25 mouse cellular contexts compared by ENCODE assay signal in genomic region chr13:111987420-111987819, GRCm38 (mm10).
A peak's percentile ranks its signal among the peaks of the same experiment; 100 is the strongest.
DNase-seq lines count a peak whose midpoint lies in the region; ATAC-seq and TF ChIP-seq lines count a peak whose summit lies in the region.
"Had no signal": no experiment of that assay in that cellular context is flagged by ENCODE, and none has a peak within 500 bp of the region (broad histone marks: within the 10 kb centered on the region; RNA-seq: fewer than 3 reads in every experiment).

No protein-coding gene starts in this region.

- H3K9ac ChIP-seq in liver, embryonic 11.5 days (ENCODE audit: low read depth, low read length) = no peak overlapping the region
- no peak overlapping the region for H3K9ac ChIP-seq in liver, embryonic 12.5 days
- no peak overlapping the region for H3K9ac ChIP-seq in liver, postnatal 0 days (replicated peaks)
- H3K9ac ChIP-seq: embryonic facial prominence, embryonic 15.5 days; hindbrain, embryonic 13.5 days; midbrain, embryonic 15.5 days; neural tube, embryonic 15.5 days had no signal

- no peaks in the 10 kb centered on the region for H3K36me3 ChIP-seq in liver, embryonic 11.5 days (ENCODE audit: control insufficient read depth, insufficient read depth, low read length)
- H3K36me3 ChIP-seq in liver, embryonic 12.5 days = no peaks in the 10 kb centered on the region
- no peaks in the 10 kb centered on the region for H3K36me3 ChIP-seq in liver, postnatal 0 days (replicated peaks; ENCODE audit: insufficient read depth, low read length)
- H3K36me3 ChIP-seq in midbrain, embryonic 10.5 days = no peaks in the 10 kb centered on the region
- H3K36me3 ChIP-seq: embryonic facial prominence, embryonic 10.5 days; embryonic facial prominence, embryonic 15.5 days; hindbrain, embryonic 13.5 days; midbrain, embryonic 15.5 days; neural tube, embryonic 15.5 days had no signal

- intact Hi-C loops in heart, postnatal 10 days (cut with DNase I) = no loop called here
- intact Hi-C loops in heart, postnatal 25 days (cut with DNase I) = no loop called here

- H3K27me3 ChIP-seq in liver, embryonic 11.5 days (replicated peaks; ENCODE audit: control insufficient read depth, insufficient read depth, low read length) = 0 out of 2 replicates have a peak, but pooled peaks cover 4% of the 10 kb centered on the region
- H3K27me3 ChIP-seq in liver, embryonic 12.5 days (replicated peaks) = peaks cover 37% of the 10 kb centered on the region
- no peaks in the 10 kb centered on the region for H3K27me3 ChIP-seq in liver, postnatal 0 days (ENCODE audit: insufficient read depth, low read length)
- peaks cover 8% of the 10 kb centered on the region; the same call in 1 of the 2 replicates for H3K27me3 ChIP-seq in midbrain, embryonic 10.5 days (ENCODE audit: low read depth, poor library complexity, severe bottlenecking)
- H3K27me3 ChIP-seq: embryonic facial prominence, embryonic 15.5 days; midbrain, embryonic 15.5 days; neural tube, embryonic 15.5 days had no signal

- no peaks in the 10 kb centered on the region for H3K9me3 ChIP-seq in liver, embryonic 11.5 days (ENCODE audit: control insufficient read depth, low read length)
- H3K9me3 ChIP-seq in liver, embryonic 12.5 days (replicated peaks) = no peaks in the 10 kb centered on the region
- H3K9me3 ChIP-seq in liver, postnatal 0 days (ENCODE audit: low read length) = no peaks in the 10 kb centered on the region
- H3K9me3 ChIP-seq in midbrain, embryonic 10.5 days (replicated peaks) = no peaks in the 10 kb centered on the region
- H3K9me3 ChIP-seq: embryonic facial prominence, embryonic 10.5 days; embryonic facial prominence, embryonic 15.5 days; hindbrain, embryonic 13.5 days; midbrain, embryonic 15.5 days; neural tube, embryonic 15.5 days had no signal

- no peak for DNase-seq in liver, embryonic 11.5 days (ENCODE audit: low spot score)
- DNase-seq in liver = no peak
- DNase-seq in liver, postnatal 0 days = no peak
- DNase-seq in heart, postnatal 10 days = no peak
- no peak for DNase-seq in heart, postnatal 25 days (ENCODE audit: low spot score)
- no peak for DNase-seq in midbrain, embryonic 10.5 days (ENCODE audit: low spot score)
- DNase-seq: adrenal gland, postnatal 25 days; cerebellum, adult 8-10 months; cerebellum, postnatal 25 days; heart, postnatal 4 days; kidney, adult 9 months; kidney, postnatal 14 days; layer of hippocampus, adult 9-11 months; lung, postnatal 4 days; retina, postnatal 1 day; right cerebral cortex, postnatal 25 days had no signal

- peak; percentile 89 for TF ChIP-seq EP300 in liver, postnatal 0 days (IDR thresholded peaks at IDR 0.05; ENCODE audit: low read depth)

- TF ChIP-seq CTCF in liver, postnatal 0 days (IDR thresholded peaks at IDR 0.05; ENCODE audit: low read depth) = no peak

- WGBS in liver, embryonic 11.5 days = 80% methylated on average over 3 of the region's 3 CpGs
- WGBS in liver, embryonic 12.5 days (ENCODE audit: insufficient replicate concordance) = 57% methylated on average over 3 of the region's 3 CpGs
- 70% methylated on average over 3 of the region's 3 CpGs for WGBS in liver, postnatal 0 days (ENCODE audit: insufficient replicate concordance)
- WGBS in midbrain, embryonic 10.5 days = 95% methylated on average over 3 of the region's 3 CpGs

- ATAC-seq in liver, embryonic 11.5 days (replicated peaks; ENCODE audit: low FRiP score) = peak; percentile 77
- ATAC-seq in liver, embryonic 12.5 days = peak; percentile 84
- ATAC-seq in liver, postnatal 0 days = peak; percentile 55
- ATAC-seq: forebrain, embryonic 16.5 days; intestine, embryonic 16.5 days; lung, postnatal 0 days; midbrain, embryonic 15.5 days had no signal

- no peak overlapping the region for H3K27ac ChIP-seq in liver, embryonic 11.5 days (ENCODE audit: low read depth, low read length)
- H3K27ac ChIP-seq in liver, embryonic 12.5 days = peak overlapping the region; percentile 58; the same call in 1 of the 2 replicates
- no peak overlapping the region; the same call in 1 of the 2 replicates for H3K27ac ChIP-seq in liver, postnatal 0 days (ENCODE audit: low read depth)
- H3K27ac ChIP-seq in midbrain, embryonic 10.5 days (replicated peaks) = no peak overlapping the region
- H3K27ac ChIP-seq: embryonic facial prominence, embryonic 15.5 days; hindbrain, embryonic 13.5 days; midbrain, embryonic 15.5 days; neural tube, embryonic 15.5 days had no signal

- H3K4me1 ChIP-seq in liver, embryonic 11.5 days (replicated peaks; ENCODE audit: control insufficient read depth, insufficient read depth, low read length) = peaks cover 5% of the 10 kb centered on the region; the same call in 1 of the 2 replicates
- H3K4me1 ChIP-seq in liver, embryonic 12.5 days = peaks cover 32% of the 10 kb centered on the region
- peaks cover 27% of the 10 kb centered on the region for H3K4me1 ChIP-seq in liver, postnatal 0 days (ENCODE audit: insufficient read depth)
- H3K4me1 ChIP-seq in midbrain, embryonic 10.5 days = peaks cover 22% of the 10 kb centered on the region
- H3K4me1 ChIP-seq: embryonic facial prominence, embryonic 15.5 days had no signal

- no peak overlapping the region for H3K4me3 ChIP-seq in liver, embryonic 11.5 days (ENCODE audit: low read depth, low read length)
- no peak overlapping the region for H3K4me3 ChIP-seq in liver, embryonic 12.5 days
- no peak overlapping the region for H3K4me3 ChIP-seq in liver, postnatal 0 days (ENCODE audit: low read depth, low read length)
- no peak overlapping the region for H3K4me3 ChIP-seq in midbrain, embryonic 10.5 days
- H3K4me3 ChIP-seq: embryonic facial prominence, embryonic 10.5 days; embryonic facial prominence, embryonic 15.5 days; hindbrain, embryonic 13.5 days; midbrain, embryonic 15.5 days; neural tube, embryonic 15.5 days had no signal

- no peak overlapping the region for H3K4me2 ChIP-seq in liver, embryonic 11.5 days
- H3K4me2 ChIP-seq in liver, embryonic 12.5 days = peak overlapping the region; percentile 31; the same call in 1 of the 2 replicates
- H3K4me2 ChIP-seq in liver, postnatal 0 days (ENCODE audit: low read depth, low read length) = 0 out of 2 replicates have a peak overlapping the region, but pooled peaks have one; percentile 4
- H3K4me2 ChIP-seq: embryonic facial prominence, embryonic 15.5 days; hindbrain, embryonic 13.5 days; midbrain, embryonic 15.5 days; neural tube, embryonic 15.5 days had no signal
